Mouse (Mus musculus) megakaryocyte, embryonic 14.5 days (primary cell): ENCODE measurements around the gene Klhdc2.

Source experiments
- FLI1 ChIP-seq: IDR thresholded peaks from 2 replicates; pipeline ENCODE4 v1.6.1; 2012; ENCODE audit warnings: low read length, inconsistent platforms, mixed read lengths
- GATA1 ChIP-seq: IDR thresholded peaks from 3 replicates; pipeline ENCODE4 v1.6.1; 2012; ENCODE audit warnings: mixed read lengths, low read length, inconsistent platforms, borderline replicate concordance

DNA sequence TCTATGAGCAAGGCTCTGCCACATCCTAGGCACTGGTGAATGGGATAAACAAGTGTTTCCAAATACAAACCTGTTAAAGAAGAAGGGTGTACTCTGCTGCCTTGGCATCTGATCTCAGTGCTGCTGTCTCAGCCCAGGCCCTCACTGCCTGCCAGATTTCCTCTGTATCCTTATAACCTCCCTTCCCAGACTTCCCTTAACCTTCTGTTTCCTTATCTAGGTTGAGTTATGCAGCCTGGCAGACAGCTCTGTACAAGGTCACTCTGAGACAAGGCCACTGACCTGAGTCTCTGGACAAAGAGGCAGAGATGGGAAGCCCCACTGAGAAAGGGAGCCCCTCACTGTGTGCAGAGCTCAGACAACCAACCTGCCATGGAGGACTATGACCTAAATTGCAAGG is 21.9 kb downstream of the Klhdc2 start:
- TF ChIP-seq GATA1, result no peak
- no peak for TF ChIP-seq FLI1
